Mouse (Mus musculus) lung, adult 2 months (tissue): Measurements from ENCODE around the gene Osbp2.

Experiments used
- CTCF ChIP-seq: fragments of 200-500 bp; IDR thresholded peaks from 2 replicates; pipeline ENCODE4 v1.5.1; 2011; ENCODE audit warnings: mild to moderate bottlenecking, low read length, control low read depth; ENCODE audit not compliant: insufficient read depth
- POLR2A ChIP-seq: fragments of 200-500 bp; IDR thresholded peaks from 2 replicates; pipeline ENCODE4 v1.6.1; 2011; ENCODE audit warnings: low read depth, mild to moderate bottlenecking, control low read depth, low read length, borderline replicate concordance; ENCODE audit errors: extremely low read depth

- TF ChIP-seq POLR2A, result no peak
- no peak for TF ChIP-seq CTCF
Measured at GRCm38 (mm10) chr11:3854156-3854555, 9.5 kb downstream of the Osbp2 start.
